Mouse (Mus musculus): ENCODE data around the gene Ankrd13c.
"Not testable (repeated sequence)": the region's sequence is repeated elsewhere in the genome, so short reads cannot be mapped to it uniquely, and the experiment has no call there.

Ankrd13c gene

GRCm38 (mm10) chr3:157946843-157947358, at the start of gene Ankrd13c:
Gene Ankrd13c (plus strand): TSS chr3:157947239.
- peak; percentile 93 for DNase-seq

GRCm38 (mm10) chr3:157897645-157898044, 49.4 kb upstream of the Ankrd13c start:
- no peak for DNase-seq

DNA sequence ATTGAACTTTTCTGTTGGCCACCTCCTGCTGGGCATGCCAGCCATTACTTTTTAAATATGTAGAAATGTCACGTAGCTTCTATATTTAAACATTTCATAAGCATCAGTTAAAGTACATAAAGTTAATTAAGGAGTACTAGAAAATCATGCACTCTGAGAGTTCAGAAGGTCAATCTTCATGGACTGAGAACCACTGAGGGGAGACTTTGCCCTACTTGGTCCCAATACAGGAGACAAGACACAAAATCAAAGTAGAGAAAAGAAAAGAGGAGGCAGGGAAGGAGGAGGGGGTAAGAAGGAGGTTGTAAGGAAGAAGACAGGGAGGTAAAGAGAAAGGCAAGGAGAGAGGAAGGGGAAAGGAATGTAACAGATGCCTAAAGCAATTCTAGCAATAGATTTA, 47.1 kb upstream of the Ankrd13c start:
- no peak for DNase-seq

DNA sequence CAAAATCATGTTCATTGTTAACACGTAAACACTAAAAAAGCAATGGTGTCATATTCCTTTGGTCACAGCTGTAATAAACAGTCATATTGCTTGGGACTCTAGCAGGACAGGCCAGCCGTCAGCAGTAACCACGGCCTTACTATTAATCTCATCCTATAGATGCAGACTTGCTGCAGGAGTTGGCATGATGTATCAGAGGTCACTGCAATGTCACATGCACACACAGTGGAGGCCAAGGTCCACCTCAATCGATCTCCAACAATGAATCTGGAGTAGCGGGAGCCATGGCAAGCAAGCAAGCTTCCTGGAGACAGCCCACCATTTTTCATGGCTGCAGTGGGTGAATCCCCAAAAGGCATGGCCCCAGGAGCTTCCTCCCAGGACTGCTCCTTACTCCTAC, 45.3 kb upstream of the Ankrd13c start:
- no peak for DNase-seq

DNA sequence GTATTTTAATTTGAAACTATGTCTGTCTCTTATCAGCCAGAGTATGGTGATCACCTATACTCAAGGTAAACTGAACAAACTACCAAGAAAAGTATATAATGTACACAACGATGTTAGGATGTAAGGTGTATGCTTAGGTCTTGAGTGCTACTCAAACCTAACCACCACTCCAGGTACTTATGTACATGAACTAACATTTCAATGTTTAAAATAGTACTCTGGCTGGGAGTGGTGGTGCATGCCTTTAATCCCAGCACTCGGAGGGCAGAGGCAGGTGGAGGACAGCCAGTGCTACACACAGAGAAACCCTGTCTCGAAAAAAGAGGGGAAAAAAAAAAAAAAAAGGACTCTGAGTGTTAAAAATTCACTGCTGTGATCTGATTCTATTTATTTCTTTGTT, 38.9 kb upstream of the Ankrd13c start:
- no peak for DNase-seq

- no peak for DNase-seq
These were observed 36.8 kb upstream of the Ankrd13c start for GRCm38 (mm10) chr3:157910262-157910661.

DNA sequence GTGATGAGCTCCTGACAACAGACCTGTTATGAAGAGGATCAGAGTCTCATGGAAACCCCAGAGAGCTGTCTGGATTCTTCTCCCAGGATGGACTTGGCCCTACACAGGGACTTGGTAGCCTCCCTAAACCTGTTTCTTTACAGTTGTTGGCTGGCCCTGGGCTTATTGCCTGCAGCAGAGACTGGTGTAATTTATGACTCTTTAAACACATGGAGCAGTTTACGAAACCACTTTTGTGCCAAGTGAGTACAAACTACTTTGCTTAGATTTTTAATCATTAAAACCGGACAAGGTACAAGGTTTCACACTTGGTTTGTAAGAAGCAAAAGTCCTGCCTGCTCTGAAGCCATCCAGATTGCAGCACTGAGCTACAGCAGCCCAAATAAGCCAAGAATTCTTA, 34.9 kb upstream of the Ankrd13c start:
- no peak for DNase-seq

DNA sequence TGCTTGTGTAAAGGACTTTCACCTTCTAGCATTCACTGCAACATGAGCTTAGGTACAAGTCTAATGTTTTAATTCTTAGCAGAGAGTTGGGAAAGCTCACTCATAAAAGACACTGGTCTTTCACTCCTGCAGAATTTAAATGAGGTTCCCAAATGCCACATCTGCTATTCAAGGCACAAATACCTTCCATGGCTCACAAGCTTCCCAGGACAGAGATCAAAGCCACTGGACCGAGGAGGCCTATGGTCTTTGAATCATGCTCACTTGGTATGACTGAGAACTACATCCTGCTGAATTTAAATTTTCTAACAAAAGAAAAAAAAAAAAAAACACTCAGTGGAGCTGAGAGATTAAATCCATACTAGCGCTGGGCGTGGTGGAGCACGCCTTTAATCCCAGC, 30.7 kb upstream of the Ankrd13c start:
- no peak for DNase-seq

- no peak for DNase-seq
These were observed 25.7 kb upstream of the Ankrd13c start for GRCm38 (mm10) chr3:157921376-157921775.

DNA sequence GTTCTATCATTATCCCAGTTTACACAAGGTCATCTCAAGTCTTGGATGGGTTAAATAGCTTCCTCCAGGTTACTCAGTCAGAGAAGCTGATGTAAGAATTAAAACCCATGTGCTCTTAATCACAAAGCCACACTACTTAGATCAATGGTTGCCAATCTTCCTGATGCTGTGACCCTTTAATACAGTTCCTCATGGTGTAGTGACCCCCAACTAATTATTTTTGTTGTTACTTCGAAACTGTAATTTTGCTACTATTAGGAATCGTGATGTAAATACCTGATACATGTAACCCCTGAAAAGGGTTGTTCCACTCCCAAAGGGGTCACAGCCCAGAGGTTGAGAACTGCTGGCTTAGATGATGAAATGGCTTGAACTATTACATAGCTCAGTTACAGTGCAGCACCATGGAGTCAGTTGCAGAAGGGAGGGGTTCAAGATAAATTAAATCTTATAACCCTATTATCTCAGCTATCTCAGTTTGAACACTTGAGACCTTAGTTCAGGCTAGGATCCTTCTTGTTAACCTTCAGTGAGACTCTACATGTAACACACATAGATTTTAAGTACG, 23.7 kb upstream of the Ankrd13c start:
- DNase-seq = no peak

- DNase-seq = peak; percentile 89
These were observed 22.2 kb upstream of the Ankrd13c start, which contains the start of gene Cth for GRCm38 (mm10) chr3:157924692-157925328. Gene Cth (minus strand): TSS chr3:157925077.

DNA sequence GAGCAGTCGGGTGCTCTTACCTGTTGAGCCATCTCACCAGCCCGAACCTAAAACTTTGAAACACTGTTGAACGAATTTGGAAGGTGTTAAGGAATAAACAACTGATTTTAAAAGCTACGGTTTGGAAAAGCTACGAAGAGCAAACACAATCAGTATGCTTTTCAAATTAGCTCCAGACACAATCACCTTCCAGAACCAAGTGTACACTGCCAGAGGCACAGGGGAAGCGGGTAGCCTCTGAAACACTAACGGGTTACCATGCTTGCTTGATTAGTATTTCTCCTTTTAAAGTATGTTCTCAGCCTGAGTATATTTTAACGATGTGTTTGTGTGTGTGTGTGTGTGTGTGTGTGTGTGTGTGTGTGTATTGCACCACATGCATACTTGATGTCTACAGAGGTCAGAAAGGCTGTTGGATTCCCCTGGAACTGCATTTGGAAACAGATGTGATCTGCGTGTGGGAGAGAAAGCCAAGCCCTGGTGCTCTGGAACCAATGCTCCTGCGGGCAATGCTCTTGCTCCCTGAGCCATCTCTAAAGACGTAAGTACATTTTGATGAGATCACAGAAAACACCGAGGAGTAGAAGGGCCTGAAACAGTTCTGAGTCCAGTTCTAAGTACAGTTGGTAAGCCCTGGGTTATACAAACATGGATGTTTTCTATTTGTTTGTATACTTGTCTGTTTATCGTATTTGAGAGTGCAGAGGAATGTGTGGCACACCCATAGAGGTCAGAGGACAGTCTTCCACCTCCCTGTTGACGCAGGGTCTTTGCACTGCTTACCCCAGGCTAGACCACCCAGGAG, 21.1 kb upstream of the Ankrd13c start:
- no peak for DNase-seq

GRCm38 (mm10) chr3:157926761-157927160, 20.3 kb upstream of the Ankrd13c start:
- no peak for DNase-seq

- no peak for DNase-seq
These were observed 18.3 kb upstream of the Ankrd13c start for GRCm38 (mm10) chr3:157928731-157929130.

DNA sequence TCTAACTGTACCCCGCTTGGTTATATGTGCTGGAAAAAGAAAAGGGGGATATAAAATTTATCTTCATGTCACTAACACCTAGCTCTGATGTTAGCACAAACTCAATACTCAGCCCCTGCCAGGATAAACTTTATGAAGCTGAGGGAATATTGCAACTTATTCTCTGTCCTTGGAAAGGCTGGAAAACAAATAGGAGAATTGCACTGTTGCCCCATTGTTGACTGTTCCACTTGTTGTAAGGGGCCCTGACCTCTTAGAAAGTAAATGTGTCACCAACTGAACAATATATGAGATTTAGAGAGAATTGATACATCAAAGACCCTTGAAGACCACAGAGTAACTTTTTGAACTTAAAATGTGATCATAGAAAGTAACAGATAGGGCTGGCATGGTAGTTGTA, 17.6 kb upstream of the Ankrd13c start:
- no peak for DNase-seq

DNA sequence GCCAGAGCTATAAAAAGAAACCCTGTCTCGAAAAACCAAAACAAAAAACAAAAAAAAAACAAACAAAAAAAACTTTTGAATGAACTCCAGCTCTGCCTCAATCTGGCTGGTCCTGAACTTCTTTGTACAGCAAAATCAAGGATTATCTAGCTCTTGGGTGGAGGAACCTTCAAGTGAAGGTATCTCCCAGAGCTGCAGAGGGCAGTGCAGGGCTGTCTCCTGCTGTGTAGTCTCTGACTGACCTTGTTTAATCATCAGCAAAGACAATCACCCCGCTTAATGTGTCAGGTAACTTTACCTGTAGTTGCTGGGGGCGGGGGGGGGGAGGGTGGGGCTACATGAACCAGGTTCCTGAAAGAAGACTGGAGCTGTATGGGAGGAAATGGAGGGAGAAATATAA, 15.4 kb upstream of the Ankrd13c start:
- DNase-seq = no peak

GRCm38 (mm10) chr3:157932074-157932473, 15.0 kb upstream of the Ankrd13c start:
- no peak for DNase-seq

- not testable (repeated sequence) for DNase-seq
These were observed 13.8 kb upstream of the Ankrd13c start for GRCm38 (mm10) chr3:157933223-157933622.

DNA sequence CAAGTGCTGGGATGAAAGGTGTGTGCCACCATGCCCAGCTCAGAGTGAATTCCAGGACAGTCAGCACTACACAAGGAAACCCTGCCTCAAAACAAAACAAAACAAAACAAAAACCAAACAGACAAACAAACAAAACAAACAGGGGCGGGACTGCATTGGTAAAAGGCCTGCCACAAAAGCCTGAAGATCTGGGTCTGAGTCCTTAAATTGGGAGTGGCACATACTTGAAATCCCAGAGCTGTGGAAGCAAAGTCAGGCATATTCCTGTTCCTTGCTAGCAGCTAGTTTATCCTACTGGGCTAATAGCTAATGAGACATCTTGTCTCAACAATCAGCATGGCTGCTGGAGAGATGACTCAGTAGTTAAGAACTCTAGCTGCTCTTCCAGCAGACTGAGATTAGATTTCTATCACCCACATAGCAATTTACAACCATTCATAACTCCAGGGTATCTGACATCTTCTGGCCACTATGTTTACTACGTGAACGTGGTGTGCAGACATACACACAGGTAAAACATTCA, 12.7 kb upstream of the Ankrd13c start:
- DNase-seq = no peak

DNA sequence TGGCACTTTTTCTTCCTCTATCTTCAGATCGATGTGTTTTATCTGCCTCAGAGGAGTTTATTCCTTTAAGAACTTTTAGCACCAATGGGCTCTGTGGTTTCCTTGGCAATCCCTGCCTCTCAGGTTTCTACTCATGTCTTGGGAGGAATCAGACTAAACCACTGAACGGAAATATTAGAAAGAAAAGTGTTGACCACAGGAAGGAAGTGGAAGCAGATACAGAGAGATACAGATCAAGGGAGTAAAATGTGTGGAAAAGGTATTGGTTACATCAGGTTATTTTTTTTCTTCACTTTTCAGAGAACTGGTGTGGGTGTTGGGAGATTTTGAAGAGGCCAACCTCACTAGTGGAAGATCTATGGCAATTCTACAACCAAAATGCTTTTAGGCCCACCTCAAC, 8.5 kb upstream of the Ankrd13c start:
- no peak for DNase-seq

- DNase-seq = peak; percentile 30
These were observed 593 bp downstream of the Ankrd13c start for GRCm38 (mm10) chr3:157947383-157948280.

GRCm38 (mm10) chr3:157952716-157953115, 5.7 kb downstream of the Ankrd13c start:
- DNase-seq = no peak

DNA sequence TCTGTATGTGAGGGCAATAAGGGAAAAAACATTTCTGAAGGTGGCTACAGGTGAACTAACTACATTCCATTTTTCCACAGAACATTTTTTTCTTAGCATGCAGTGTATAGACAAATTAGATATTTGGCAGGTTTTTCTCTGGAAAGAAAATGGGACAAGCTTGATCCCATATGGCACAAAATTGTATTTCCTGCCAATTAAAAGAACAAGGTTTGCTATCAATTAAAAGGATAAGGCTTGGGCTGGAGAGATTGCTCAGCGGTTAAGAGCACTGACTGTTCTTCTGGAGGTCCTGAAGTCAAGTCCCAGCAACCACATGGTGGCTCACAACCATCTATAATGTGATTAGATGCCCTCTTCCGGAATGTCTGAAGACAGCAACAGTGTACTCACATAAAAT, 8.4 kb downstream of the Ankrd13c start:
- DNase-seq = peak; percentile 63

Measured in cerebellum, adult 9-10 months (tissue).